Mouse (Mus musculus) stomach, postnatal 0 days (tissue): ENCODE measurements around the gene Picalm. TPM values are rescaled to one million over a fixed set of nuclear protein-coding genes. Genes with fewer than 3 reads are reported as not detected.
A peak's percentile ranks its signal among the peaks of the same experiment; 100 is the strongest.
"Not testable (repeated sequence)": the region's sequence is repeated elsewhere in the genome, so short reads cannot be mapped to it uniquely, and the experiment has no call there.

Experiments used
- ATAC-seq: fragments of 200-750 bp; cut with Nextera tagmentation; 2 replicates; pipeline ENCODE4 v1.8.0; 2017; ENCODE audit not compliant: low FRiP score, low TSS enrichment
- DNase-seq: peaks from one replicate; pipeline ENCODE4 v3.0.0-alpha.2; 2016; ENCODE audit warnings: low spot score
- H3K27ac ChIP-seq: fragments of 300-500 bp; sonication (generic); replicated peaks from 2 replicates; pipeline ENCODE4 v1.5.1; 2014; ENCODE audit warnings: mild to moderate bottlenecking, control low read depth
- H3K27me3 ChIP-seq: fragments of 300-500 bp; sonication (generic); 2 replicates; pipeline ENCODE4 v1.6.1; 2014; ENCODE audit warnings: low read length; ENCODE audit not compliant: control insufficient read depth, insufficient read depth
- H3K36me3 ChIP-seq: fragments of 300-500 bp; sonication (generic); 2 replicates; pipeline ENCODE4 v1.6.1; 2014; ENCODE audit warnings: low read length, mixed read lengths; ENCODE audit not compliant: control insufficient read depth, insufficient read depth
- H3K4me1 ChIP-seq: fragments of 300-500 bp; sonication (generic); replicated peaks from 2 replicates; pipeline ENCODE4 v1.6.1; 2014; ENCODE audit warnings: antibody characterized with exemption; ENCODE audit not compliant: control insufficient read depth, insufficient read depth
- H3K4me2 ChIP-seq: fragments of 300-500 bp; sonication (generic); replicated peaks from 2 replicates; pipeline ENCODE4 v1.6.1; 2014; ENCODE audit warnings: low read depth, mild to moderate bottlenecking, control low read depth, moderate library complexity
- H3K4me3 ChIP-seq: fragments of 300-500 bp; sonication (generic); 2 replicates; pipeline ENCODE4 v1.5.1; 2014; ENCODE audit warnings: low read depth, low read length, control low read depth
- H3K9ac ChIP-seq: fragments of 300-500 bp; sonication (generic); 2 replicates; pipeline ENCODE4 v1.6.1; 2014; ENCODE audit warnings: mild to moderate bottlenecking, low read length, control low read depth, mixed read lengths
- H3K9me3 ChIP-seq: fragments of 300-500 bp; sonication (generic); 2 replicates; pipeline ENCODE4 v1.6.1; 2016; ENCODE audit warnings: low read length; ENCODE audit not compliant: control insufficient read depth
- CTCF ChIP-seq: IDR thresholded peaks from 2 replicates; pipeline ENCODE4 v1.5.1; 2016; ENCODE audit warnings: antibody characterized with exemption, low read depth, mild to moderate bottlenecking, moderate library complexity
- EP300 ChIP-seq: optimal IDR thresholded peaks from 2 replicates; pipeline ENCODE3; 2016; ENCODE audit warnings: antibody characterized with exemption
- WGBS: fragments of 180-500 bp; shearing (Covaris S2); extraction: QIAGEN DNeasy Blood & Tissue Kit; methylation state at CpG from one replicate; pipeline ENCODE4 v1.1.7; 2014; 5-methylcytosine and 5-hydroxymethylcytosine counted together
- polyA plus RNA-seq: library from polyadenylated mRNA; unstranded; fragments of >200 nt; fragmentation: Nextera tagmentation; extraction: Ambion mirVana; gene quantifications from 2 replicates; pipeline ENCODE4 v1.2.1, GENCODE M21; 2015

The Picalm gene
- polyA plus RNA-seq, 1 experiment from 2014 or later = 25.1 TPM

- H3K36me3 ChIP-seq = no peaks in the 10 kb centered on the region
- no peaks in the 10 kb centered on the region for H3K9me3 ChIP-seq
- H3K9ac ChIP-seq = no peak overlapping the region
- H3K27me3 ChIP-seq = no peaks in the 10 kb centered on the region
- 49% methylated on average over 5 of the region's 5 CpGs for WGBS
- TF ChIP-seq CTCF (no peak), EP300 (no peak)
- no peak overlapping the region for H3K27ac ChIP-seq
- DNase-seq (peak; percentile 42), ATAC-seq (0 out of 2 replicates have a peak, but pooled peaks have one; percentile 40)
- no peak overlapping the region for H3K4me3 ChIP-seq
- no peak overlapping the region for H3K4me2 ChIP-seq
- no peaks in the 10 kb centered on the region for H3K4me1 ChIP-seq
Observed at GRCm38 (mm10) chr7:90218122-90218521, 88.1 kb downstream of the Picalm start.

- TF ChIP-seq EP300 = no peak
- no peak for TF ChIP-seq CTCF
- Histone ChIP-seq H3K27me3 (no peaks in the 10 kb centered on the region), H3K9me3 (no peaks in the 10 kb centered on the region), H3K36me3 (no peaks in the 10 kb centered on the region), H3K4me2 (no peak overlapping the region), H3K4me1 (no peaks in the 10 kb centered on the region), H3K9ac (no peak overlapping the region), H3K4me3 (no peak overlapping the region), H3K27ac (no peak overlapping the region)
- ATAC-seq (no peak), DNase-seq (no peak)
- 73% methylated on average over 2 of the region's 2 CpGs for WGBS
Observed at GRCm38 (mm10) chr7:90221487-90221886, 91.5 kb downstream of the Picalm start.

- WGBS = 80% methylated on average over 4 of the region's 4 CpGs
- no peak overlapping the region for H3K27ac ChIP-seq
- no peaks in the 10 kb centered on the region for H3K27me3 ChIP-seq
- TF ChIP-seq EP300 (no peak), CTCF (no peak)
- ATAC-seq (no peak), DNase-seq (no peak)
- H3K9ac ChIP-seq = no peak overlapping the region
- no peaks in the 10 kb centered on the region for H3K9me3 ChIP-seq
- no peaks in the 10 kb centered on the region for H3K4me1 ChIP-seq
- no peak overlapping the region for H3K4me2 ChIP-seq
- no peaks in the 10 kb centered on the region for H3K36me3 ChIP-seq
- no peak overlapping the region for H3K4me3 ChIP-seq
Observed at GRCm38 (mm10) chr7:90228075-90228474, 98.1 kb downstream of the Picalm start.

GRCm38 (mm10) chr7:90228884-90229283, 98.9 kb downstream of the Picalm start:
- peak; percentile 28 for DNase-seq
- not testable (repeated sequence) for H3K9ac ChIP-seq, H3K4me1 ChIP-seq, ATAC-seq, H3K4me2 ChIP-seq, H3K27ac ChIP-seq, H3K4me3 ChIP-seq, H3K27me3 ChIP-seq, H3K9me3 ChIP-seq, H3K36me3 ChIP-seq
- TF ChIP-seq CTCF = peak; percentile 67

GRCm38 (mm10) chr7:90231431-90231830, 101.4 kb downstream of the Picalm start:
- 58% methylated on average over 9 of the region's 9 CpGs for WGBS
- Histone ChIP-seq H3K9ac (no peak overlapping the region), H3K4me3 (no peak overlapping the region), H3K9me3 (no peaks in the 10 kb centered on the region), H3K27ac (no peak overlapping the region), H3K27me3 (no peaks in the 10 kb centered on the region), H3K4me2 (no peak overlapping the region), H3K4me1 (no peaks in the 10 kb centered on the region), H3K36me3 (no peaks in the 10 kb centered on the region)
- DNase-seq (no peak), ATAC-seq (no peak)
- TF ChIP-seq EP300 = no peak
- TF ChIP-seq CTCF = no peak

GRCm38 (mm10) chr7:90233921-90234320, 103.9 kb downstream of the Picalm start:
- DNase-seq (no peak), ATAC-seq (no peak)
- no peaks in the 10 kb centered on the region for H3K27me3 ChIP-seq

More at GRCm38 (mm10) chr7:90233921-90234320, 103.9 kb downstream of the Picalm start:
- H3K9me3 ChIP-seq = no peaks in the 10 kb centered on the region
- TF ChIP-seq CTCF = no peak
- no peak for TF ChIP-seq EP300
- H3K9ac ChIP-seq = no peak overlapping the region
- no peak overlapping the region for H3K4me2 ChIP-seq
- 59% methylated on average over 4 of the region's 4 CpGs for WGBS
- H3K36me3 ChIP-seq = no peaks in the 10 kb centered on the region
- no peak overlapping the region for H3K27ac ChIP-seq
- no peaks in the 10 kb centered on the region for H3K4me1 ChIP-seq
- H3K4me3 ChIP-seq = no peak overlapping the region
